ENCODE assay signal across 22 mouse cellular contexts in the genomic region with DNA sequence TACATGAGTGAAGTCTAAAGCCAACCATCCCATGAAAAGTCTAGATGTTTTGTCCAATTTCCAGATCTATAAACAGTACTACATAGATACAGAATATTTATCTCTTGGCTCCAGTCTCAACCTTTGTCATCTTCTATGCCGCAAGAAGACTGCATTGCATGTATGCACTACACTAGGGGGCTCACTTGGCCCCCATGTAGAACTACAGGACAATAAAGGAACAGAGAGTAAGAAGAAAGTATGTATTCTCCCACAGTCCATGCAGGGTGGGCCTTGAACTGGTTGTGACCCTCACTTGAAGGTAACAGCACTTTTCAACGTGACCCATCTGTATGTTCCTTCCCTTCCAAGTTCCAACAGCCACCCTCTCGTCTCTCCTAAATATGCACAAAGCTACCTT. TPM values are rescaled to one million over a fixed set of nuclear protein-coding genes. Genes with fewer than 3 reads are reported as not detected.
A peak's percentile ranks its signal among the peaks of the same experiment; 100 is the strongest.
DNase-seq lines count a peak whose midpoint lies in the region; ATAC-seq and TF ChIP-seq lines count a peak whose summit lies in the region.
"Had no signal": no experiment of that assay in that cellular context is flagged by ENCODE, and none has a peak within 500 bp of the region (broad histone marks: within the 10 kb centered on the region; RNA-seq: fewer than 3 reads in every experiment).

No protein-coding gene starts in this region.

- TF ChIP-seq POLR2A in CH12.LX (IDR thresholded peaks at IDR 0.05; ENCODE audit: low read depth, low read length): no peak

- 81% methylated on average over 3 of the region's 3 CpGs for WGBS in heart, embryonic 12.5 days

- no peak for ATAC-seq in heart, embryonic 12.5 days (ENCODE audit: insufficient number of reproducible peaks, low FRiP score)
- ATAC-seq: Patski had no signal

- no peak overlapping the region for H3K27ac ChIP-seq in heart, embryonic 12.5 days (ENCODE audit: poor library complexity, severe bottlenecking)
- no peak overlapping the region for H3K27ac ChIP-seq in layer of hippocampus, adult 2 months
- H3K27ac ChIP-seq in CH12.LX (ENCODE audit: insufficient read depth, low read depth): peak overlapping the region; percentile 98

- intact Hi-C loops in left cerebral cortex, postnatal 14 days (cut with DNase I): no loop called here

- DNase-seq in heart, adult 11 months: peak; percentile 35
- DNase-seq in layer of hippocampus, adult 2 months (ENCODE audit: low spot score in 2 of 2): no peak
- DNase-seq in layer of hippocampus, adult 11-12 months (ENCODE audit: low spot score): no peak
- DNase-seq in A20 (ENCODE audit: low read depth, low spot score): peak; percentile 41
- DNase-seq in CH12.LX (ENCODE audit: extremely low read depth): no peak
- DNase-seq in left cerebral cortex, postnatal 14 days (ENCODE audit: low spot score in 2 of 2): no peak
- no peak for DNase-seq in embryo, embryonic 10 days (ENCODE audit: low spot score)
- DNase-seq: adrenal gland, adult 2 months; adrenal gland, adult 8-10 months; adrenal gland, postnatal 10 days; adrenal gland, postnatal 14 days; adrenal gland, postnatal 25 days; adrenal gland, postnatal 36 days; cerebellum, adult 11 months; cerebellum, adult 11-12 months; cerebellum, adult 18-20 months; cerebellum, adult 2 months had no signal

- TF ChIP-seq CTCF in layer of hippocampus, adult 2 months (conservative IDR thresholded peaks at IDR 0.05): peak; percentile 38
- peak in 1 of 2 experiments; percentile 57; a peak in 2 of 4 replicates for TF ChIP-seq CTCF in CH12.LX (conservative IDR thresholded peaks at IDR 0.05 in 1 of 2, IDR thresholded peaks at IDR 0.05 in 1 of 2; ENCODE audit: low read depth in 2 of 2, low read length in 2 of 2)

- no peak overlapping the region for H3K4me3 ChIP-seq in heart, embryonic 12.5 days
- H3K4me3 ChIP-seq in layer of hippocampus, adult 2 months: no peak overlapping the region
- H3K4me3 ChIP-seq in CH12.LX (replicated peaks in 1 of 3; ENCODE audit: low read depth in 2 of 3, low read length in 2 of 3, poor library complexity in 1 of 3): no peak overlapping the region

- TF ChIP-seq EP300 in CH12.LX (IDR thresholded peaks at IDR 0.05; ENCODE audit: low read length): peak; percentile 33; the same call in 1 of the 2 replicates

- no peaks in the 10 kb centered on the region for H3K36me3 ChIP-seq in heart, embryonic 12.5 days
- H3K36me3 ChIP-seq in CH12.LX (replicated peaks in 1 of 2; ENCODE audit: control insufficient read depth in 1 of 2, insufficient read depth in 1 of 2, low read length in 1 of 2): peaks cover 26 to 42% of the 10 kb centered on the region in 2 experiments
- H3K36me3 ChIP-seq: G1E had no signal

- in situ Hi-C loops in CH12.LX (cut with MboI; ENCODE audit: low pct_ligation_motif_present, low pct_unique_long_range_greater_than_20kb, low sequenced_read_pairs): no loop called here

- no peaks in the 10 kb centered on the region for H3K27me3 ChIP-seq in heart, embryonic 12.5 days (replicated peaks)
- H3K27me3 ChIP-seq in CH12.LX (replicated peaks): no peaks in the 10 kb centered on the region
- H3K27me3 ChIP-seq: Patski had no signal

- dilution Hi-C loops in CH12.LX (cut with MboI; ENCODE audit: extremely low pct_ligation_motif_present, extremely low pct_unique_long_range_greater_than_20kb, low sequenced_read_pairs): no loop called here

- no peak overlapping the region for H3K9ac ChIP-seq in heart, embryonic 12.5 days
- H3K9ac ChIP-seq in CH12.LX (ENCODE audit: insufficient read depth, low read depth): peak overlapping the region; percentile 35

- H3K4me2 ChIP-seq in heart, embryonic 12.5 days: no peak overlapping the region
- peak overlapping the region; percentile 24; the same call in 1 of the 2 replicates for H3K4me2 ChIP-seq in CH12.LX (ENCODE audit: insufficient read depth, low read depth, poor library complexity, severe bottlenecking)

- TF ChIP-seq RAD21 in CH12.LX (IDR thresholded peaks at IDR 0.05; ENCODE audit: low read depth, low read length): peak; percentile 57

- no peaks in the 10 kb centered on the region for H3K4me1 ChIP-seq in heart, embryonic 12.5 days (replicated peaks)
- H3K4me1 ChIP-seq in CH12.LX (ENCODE audit: control insufficient read depth in 1 of 2, insufficient read depth in 2 of 2): peaks cover 50 to 75% of the 10 kb centered on the region in 2 experiments

- H3K9me3 ChIP-seq in heart, embryonic 12.5 days (replicated peaks): no peaks in the 10 kb centered on the region
- H3K9me3 ChIP-seq in CH12.LX (replicated peaks; ENCODE audit: low read length): no peaks in the 10 kb centered on the region
- H3K9me3 ChIP-seq: G1E had no signal

- H3K79me2 ChIP-seq in CH12.LX (replicated peaks; ENCODE audit: control insufficient read depth, extremely low read depth, insufficient read depth, poor library complexity, severe bottlenecking): peaks cover 43% of the 10 kb centered on the region

TF ChIP-seq in CH12.LX, 34 proteins besides CTCF, POLR2A, EP300 and RAD21:
- 0 out of 2 replicates have a peak, but pooled peaks have one; percentile 29 for TF ChIP-seq TCF12 (IDR thresholded peaks at IDR 0.05; ENCODE audit: low read depth, low read length)
- TF ChIP-seq ZMIZ1 (IDR thresholded peaks at IDR 0.05; ENCODE audit: low read depth, low read length): peak; percentile 47; the same call in 1 of the 2 replicates
- TF ChIP-seq ZKSCAN1 (IDR thresholded peaks at IDR 0.05; ENCODE audit: borderline replicate concordance, low read depth, low read length): no peak
- 0 out of 2 replicates have a peak, but pooled peaks have one; percentile 37 for TF ChIP-seq MAX (IDR thresholded peaks at IDR 0.05; ENCODE audit: low read length)
- TF ChIP-seq NELFE (IDR thresholded peaks at IDR 0.05; ENCODE audit: low read depth, low read length): peak; percentile 44; the same call in 1 of the 2 replicates
- peak; percentile 41; the same call in 1 of the 2 replicates for TF ChIP-seq IRF4 (IDR thresholded peaks at IDR 0.05; ENCODE audit: low read depth, low read length)
- TF ChIP-seq MAZ (IDR thresholded peaks at IDR 0.05; ENCODE audit: low read depth, low read length): 0 out of 2 replicates have a peak, but pooled peaks have one; percentile 43
- 0 out of 2 replicates have a peak, but pooled peaks have one; percentile 15 for TF ChIP-seq E2F4 (IDR thresholded peaks at IDR 0.05; ENCODE audit: insufficient replicate concordance, low read depth, low read length)
- no peak for TF ChIP-seq GABPA (IDR thresholded peaks at IDR 0.05; ENCODE audit: insufficient replicate concordance, low read depth, low read length)
- TF ChIP-seq UBTF (IDR thresholded peaks at IDR 0.05; ENCODE audit: low read depth, low read length): no peak
- peak; percentile 54 for TF ChIP-seq SMC3 (IDR thresholded peaks at IDR 0.05; ENCODE audit: low read depth, low read length)
- peak; percentile 31; the same call in 1 of the 2 replicates for TF ChIP-seq MEF2A (IDR thresholded peaks at IDR 0.05; ENCODE audit: borderline replicate concordance, low read depth, low read length)
- no peak for TF ChIP-seq JUN (IDR thresholded peaks at IDR 0.05; ENCODE audit: insufficient read depth, low read depth, low read length)
- peak; percentile 27; the same call in 1 of the 2 replicates for TF ChIP-seq CHD2 (IDR thresholded peaks at IDR 0.05; ENCODE audit: low read length)
- TF ChIP-seq MXI1 (IDR thresholded peaks at IDR 0.05; ENCODE audit: low read depth, low read length): peak; percentile 70; the same call in 1 of the 2 replicates

RNA-seq across cellular contexts. Expression of gene Tigit, which starts 9.7 kb away (rescaled TPM):
- not detected in 2 replicates for polyA plus RNA-seq in heart, embryonic 12.5 days (2016; fragmentation: Nextera tagmentation; extraction: Ambion mirVana)
- not detected for total RNA-seq in layer of hippocampus, adult 2 months (2021)
- 59.3 and 67.2 TPM in 2 replicates for total RNA-seq in CH12.LX (2012; rRNA removed)
- 13.6 and 17.5 TPM in 2 replicates for total RNA-seq in CH12.LX (2014; rRNA removed)
- 54.5 and 55.4 TPM in 2 replicates for polyA plus RNA-seq in CH12.LX (2012; ENCODE audit: insufficient read length, low read depth)
- not detected for total RNA-seq in left cerebral cortex, postnatal 14 days (2021)
- total RNA-seq: adrenal gland, postnatal 10 days; adrenal gland, postnatal 14 days; adrenal gland, postnatal 25 days; adrenal gland, postnatal 36 days; adrenal gland, postnatal 4 days; G1E had no signal
- polyA plus RNA-seq: brain, embryonic 14.5 days; cerebellum, adult 2 months; G1E; Patski had no signal

Comparison
In these comparisons a context has a peak if more than half of its experiments do, and no peak if none do; other contexts are left out.
1. DNase-seq: peak in heart, adult 11 months (single experiment) and A20 (single experiment); none in layer of hippocampus, adult 2 months (0 of 2), layer of hippocampus, adult 11-12 months (single experiment), CH12.LX (single experiment), left cerebral cortex, postnatal 14 days (0 of 2) and embryo, embryonic 10 days (single experiment).
2. RNA of gene Tigit, which starts 9.7 kb away (total RNA-seq): 13.6 to 67.2 TPM in CH12.LX; not detected in layer of hippocampus, adult 2 months and not detected in left cerebral cortex, postnatal 14 days; every median in the first group is over 10 times any median in the second.